Mouse (Mus musculus): Measurements from ENCODE around the gene Clip2.
"Not testable (repeated sequence)": the region's sequence is repeated elsewhere in the genome, so short reads cannot be mapped to it uniquely, and the experiment has no call there.

Clip2 gene

GRCm38 (mm10) chr5:134458416-134458815 is 93.8 kb downstream of the Clip2 start:
- DNase-seq (ENCODE audit: low spot score), result no peak

DNA sequence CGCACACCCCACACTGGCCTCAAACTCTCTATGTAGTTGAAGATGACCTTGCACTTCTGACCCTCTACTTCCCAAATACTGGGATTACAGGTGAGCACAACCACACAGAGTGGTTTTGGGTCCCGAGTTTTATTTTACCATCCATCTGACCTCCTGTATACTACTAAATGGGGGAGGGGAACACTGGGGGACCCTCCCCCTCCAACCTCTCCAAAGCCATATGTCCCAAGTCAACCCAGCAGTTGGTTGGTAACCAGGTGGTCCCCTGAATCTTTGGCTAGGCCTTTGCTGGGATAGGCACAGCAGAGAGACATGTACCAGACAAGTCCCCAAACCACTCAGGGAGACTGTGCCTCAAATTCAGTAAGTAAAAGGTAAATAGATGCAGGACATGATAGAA is 94.9 kb downstream of the Clip2 start:
- DNase-seq (ENCODE audit: low spot score), result no peak

DNA sequence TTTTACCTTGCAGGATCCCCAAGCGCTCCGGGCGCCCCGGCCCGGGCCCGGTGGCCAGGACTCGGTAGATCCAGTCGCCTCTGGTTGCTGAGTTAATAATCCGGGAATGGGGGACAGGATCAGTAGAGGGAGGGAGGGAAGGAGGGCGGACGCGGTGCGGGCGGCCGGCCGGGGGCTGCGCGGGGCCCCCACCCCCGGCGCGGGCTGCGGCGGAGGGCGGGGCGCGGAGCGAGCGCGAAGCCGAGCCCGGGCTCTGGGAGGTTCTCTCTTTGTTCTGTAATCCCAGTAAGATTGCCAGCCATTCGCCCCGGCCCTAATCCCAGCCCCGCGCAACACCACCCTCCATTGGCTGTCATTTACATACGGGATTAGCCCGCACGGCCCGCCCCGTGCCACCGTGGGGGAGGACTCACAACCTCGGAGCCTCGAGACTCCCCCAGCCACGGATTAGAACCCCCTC is 95.7 kb downstream of the Clip2 start, which contains the start of gene Gtf2ird1:
Gtf2ird1 (minus strand) TSS at position 214 of the 460 bp plus-strand sequence.
- DNase-seq (ENCODE audit: low spot score), result no peak

- no peak for DNase-seq (ENCODE audit: low spot score)
Observed at GRCm38 (mm10) chr5:134455914-134456423, 96.3 kb downstream of the Clip2 start.

- DNase-seq (ENCODE audit: low spot score), result no peak
Observed at GRCm38 (mm10) chr5:134455186-134455895, 96.9 kb downstream of the Clip2 start.

GRCm38 (mm10) chr5:134454421-134454820 is 97.8 kb downstream of the Clip2 start:
- no peak for DNase-seq (ENCODE audit: low spot score)

DNA sequence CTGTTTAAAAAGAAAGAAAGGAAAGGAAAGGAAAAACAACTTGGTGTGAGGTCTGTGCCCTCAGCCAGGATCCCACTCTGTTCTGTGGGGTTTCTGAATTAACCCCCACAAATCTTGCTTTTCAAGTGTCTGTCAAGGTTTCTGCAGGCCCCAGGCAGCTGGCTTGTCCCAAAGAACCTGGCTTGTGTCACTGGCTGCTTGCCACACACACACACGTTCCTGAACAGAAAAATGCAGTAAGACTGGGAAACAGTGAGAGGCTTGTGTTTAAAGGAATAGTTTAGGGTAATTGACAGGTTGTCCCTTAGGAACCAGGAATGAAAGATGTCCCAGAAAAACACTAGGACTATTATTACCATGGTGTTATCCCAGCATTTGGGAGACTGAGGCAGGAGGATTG is 98.7 kb downstream of the Clip2 start:
- DNase-seq (ENCODE audit: low spot score), result no peak

DNA sequence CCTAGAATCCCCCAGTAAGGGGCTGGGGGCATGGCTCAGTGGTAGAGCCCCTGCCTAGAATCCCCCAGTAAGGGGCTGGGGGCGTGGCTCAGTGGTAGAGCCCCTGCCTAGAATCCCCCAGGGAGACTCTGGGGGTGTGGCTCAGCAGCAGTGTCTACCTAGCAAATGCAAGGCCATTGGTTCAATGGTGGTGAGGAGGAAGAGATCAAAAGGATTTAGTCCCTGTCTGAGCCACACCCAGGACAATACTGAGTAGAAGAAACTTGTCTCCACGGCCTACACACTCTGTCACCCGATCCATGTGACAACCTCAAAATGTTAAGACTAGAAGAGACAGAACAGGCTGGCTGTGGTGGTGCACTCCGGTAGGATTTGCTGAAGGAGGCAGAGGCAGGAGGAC is 105.5 kb downstream of the Clip2 start:
- DNase-seq (ENCODE audit: low spot score), result not testable (repeated sequence)

- DNase-seq (ENCODE audit: low spot score), result no peak
Observed at GRCm38 (mm10) chr5:134445895-134446294, 106.3 kb downstream of the Clip2 start.

DNA sequence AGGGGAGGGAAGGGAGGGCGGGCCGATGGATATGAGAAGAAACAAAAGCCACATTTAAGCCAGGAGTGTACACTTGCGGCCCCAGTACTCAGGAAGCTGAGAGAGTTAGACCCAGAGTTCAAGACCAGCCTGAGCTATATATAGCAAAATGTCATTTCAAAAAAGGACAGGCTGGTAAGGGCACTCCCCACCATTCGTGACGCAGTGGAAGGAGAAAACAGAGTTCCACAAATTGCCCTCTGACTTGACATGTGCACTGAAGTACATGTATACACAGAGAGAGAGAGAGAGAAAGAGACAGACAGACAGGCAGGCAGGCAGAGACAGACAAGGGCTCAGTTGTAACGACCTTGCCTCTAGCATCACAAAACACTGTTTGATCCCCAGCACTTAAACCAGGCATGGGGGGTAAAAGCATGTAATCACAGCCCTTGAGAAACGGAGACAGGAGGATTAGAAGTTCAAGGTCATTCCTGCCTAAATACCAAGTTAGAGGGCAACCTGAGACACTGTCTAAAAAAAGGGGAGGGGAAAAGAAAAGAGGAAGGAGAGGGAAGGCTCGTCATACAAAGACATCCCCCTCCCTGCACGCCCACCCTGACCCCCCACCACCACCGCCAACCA is 106.9 kb downstream of the Clip2 start:
- no peak for DNase-seq (ENCODE audit: low spot score)

DNA sequence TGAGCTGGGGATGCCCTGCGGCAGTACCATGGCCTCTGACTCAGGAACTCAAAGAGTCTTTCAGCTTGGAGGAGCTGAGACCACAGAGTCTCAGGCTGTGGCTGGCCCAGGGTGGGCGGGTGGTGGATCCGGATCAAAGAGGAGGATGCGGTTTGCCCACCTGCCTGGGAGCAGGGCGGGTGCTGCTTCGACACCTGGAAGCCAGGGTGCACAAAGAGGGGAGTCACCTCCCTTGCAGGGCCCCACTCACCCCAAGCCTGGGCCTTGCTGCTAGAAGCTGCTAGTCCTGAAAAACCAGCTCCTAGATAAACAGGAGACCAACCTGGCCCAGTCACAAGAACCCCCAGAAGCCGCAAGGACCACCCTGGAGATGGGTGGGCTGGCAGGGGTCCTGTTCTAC is 107.8 kb downstream of the Clip2 start:
- DNase-seq (ENCODE audit: low spot score), result no peak

DNA sequence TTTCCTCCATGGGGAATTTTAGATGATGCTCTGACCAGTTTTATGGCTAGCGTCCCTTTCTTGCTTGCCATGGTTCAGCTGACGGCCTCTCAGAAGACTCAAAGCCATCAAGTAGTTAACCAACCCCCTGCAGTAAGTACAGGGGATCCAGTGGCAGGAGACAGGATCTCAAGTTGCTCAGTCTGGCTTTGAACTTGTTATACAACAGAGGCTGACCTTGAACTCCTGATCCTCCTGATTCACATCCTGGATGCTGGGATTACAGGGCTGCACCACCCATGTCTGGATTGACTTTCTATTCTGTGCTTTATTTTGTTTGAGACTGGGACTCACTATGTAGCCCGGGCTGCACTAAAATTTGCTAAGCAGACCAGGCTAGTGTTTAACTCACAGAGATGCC is 110.2 kb downstream of the Clip2 start:
- DNase-seq (ENCODE audit: low spot score), result no peak

GRCm38 (mm10) chr5:134441105-134441504 is 111.1 kb downstream of the Clip2 start:
- DNase-seq (ENCODE audit: low spot score), result no peak

- no peak for DNase-seq (ENCODE audit: low spot score)
Observed at GRCm38 (mm10) chr5:134440098-134440497, 112.1 kb downstream of the Clip2 start.

DNA sequence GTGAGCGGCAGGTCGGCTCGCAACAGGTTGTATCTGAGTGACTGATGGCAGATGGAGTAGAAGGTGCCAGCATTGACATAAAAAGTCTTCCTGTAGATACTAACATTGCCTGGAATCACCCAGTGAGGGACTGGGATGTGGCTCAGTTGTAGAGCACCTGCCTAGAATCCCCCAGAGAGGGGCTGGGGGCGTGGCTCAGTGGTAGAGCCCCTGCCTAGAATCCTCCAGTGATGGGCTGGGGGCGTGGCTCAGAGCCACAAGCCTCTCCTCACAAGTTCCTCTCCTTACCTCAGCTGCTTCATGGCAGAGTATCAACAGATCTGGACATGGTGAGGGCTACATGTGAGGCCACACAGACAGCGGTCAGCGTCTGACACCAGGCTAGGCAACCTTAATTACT is 112.8 kb downstream of the Clip2 start:
- DNase-seq (ENCODE audit: low spot score), result no peak
